Mouse (Mus musculus) neural tube, embryonic 10.5 days (tissue): Measurements from ENCODE around the gene Gm49361.
"Not testable (repeated sequence)": the region's sequence is repeated elsewhere in the genome, so short reads cannot be mapped to it uniquely, and the experiment has no call there.

Experiments used
- DNase-seq: peaks from one replicate; pipeline ENCODE4 v3.0.0-alpha.2; 2017; ENCODE audit warnings: low spot score; ENCODE audit errors: extremely low spot score

The Gm49361 gene

DNA sequence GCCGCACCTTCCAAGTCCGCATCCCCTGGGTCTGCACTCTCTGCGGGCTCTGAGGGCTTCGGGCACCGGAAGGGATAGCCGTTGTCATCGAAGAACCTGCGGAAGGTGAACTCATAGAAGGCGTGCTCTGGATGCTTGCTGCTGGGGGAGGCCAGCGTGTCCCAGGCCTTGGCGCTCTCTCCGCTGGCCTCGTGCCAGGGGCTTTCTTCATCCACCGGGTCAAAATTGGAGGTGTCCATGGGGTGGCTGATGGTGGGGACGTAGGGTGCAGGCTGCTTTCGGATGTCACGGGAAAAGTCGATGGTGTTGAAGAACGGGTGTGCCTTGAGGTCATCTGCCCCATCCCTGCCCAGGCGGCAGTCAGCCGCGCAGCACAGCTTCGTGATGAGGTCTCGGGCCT is 54.6 kb downstream of the Gm49361 start:
- no peak for DNase-seq

- DNase-seq = no peak
Observed at GRCm38 (mm10) chr14:57690681-57691080, 55.2 kb downstream of the Gm49361 start.

GRCm38 (mm10) chr14:57688066-57688465 is 57.8 kb downstream of the Gm49361 start:
- DNase-seq = not testable (repeated sequence)

- DNase-seq = no peak
Observed at GRCm38 (mm10) chr14:57687441-57687840, 58.5 kb downstream of the Gm49361 start.

DNA sequence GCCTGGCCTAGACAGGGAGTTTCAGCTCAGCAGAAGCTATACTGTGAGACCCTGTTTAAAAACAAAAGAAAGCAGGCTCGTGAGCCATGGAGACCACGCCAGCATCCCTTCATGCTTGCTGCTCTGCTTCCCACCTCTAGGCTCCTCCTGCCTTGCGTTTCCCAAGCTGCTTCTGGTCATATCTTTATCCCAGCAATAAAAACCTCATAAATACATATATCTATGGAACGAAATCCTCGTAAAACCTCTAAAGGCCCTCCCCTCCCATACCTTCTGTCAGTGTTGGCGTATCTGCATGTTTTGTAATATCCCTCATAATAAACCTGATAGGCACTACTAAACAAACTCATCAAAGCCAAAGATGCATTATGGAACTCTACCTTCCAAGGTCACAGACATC is 59.3 kb downstream of the Gm49361 start:
- no peak for DNase-seq

GRCm38 (mm10) chr14:57684579-57684978 is 61.3 kb downstream of the Gm49361 start:
- peak; percentile 53 for DNase-seq

DNA sequence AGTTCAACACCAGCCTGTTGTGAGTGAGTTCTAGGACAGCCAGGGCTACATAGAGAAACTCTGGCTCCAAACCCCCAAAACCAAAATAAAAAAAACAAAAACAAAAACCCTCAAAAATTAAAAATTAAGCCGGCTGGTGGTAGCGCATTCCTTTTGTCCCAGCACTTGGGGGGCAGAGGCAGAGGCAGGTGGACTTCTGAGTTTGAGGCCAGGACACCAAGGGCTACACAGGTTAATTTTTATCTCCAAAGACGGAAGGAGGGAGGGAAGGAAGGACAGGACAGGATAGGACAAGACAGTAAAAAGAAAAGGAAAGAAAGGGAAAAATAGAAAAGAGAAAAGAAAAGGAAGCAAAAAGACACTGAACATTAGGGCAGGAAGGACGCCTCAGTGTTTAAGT is 63.2 kb downstream of the Gm49361 start:
- DNase-seq = no peak

- peak; percentile 83 for DNase-seq
Observed at GRCm38 (mm10) chr14:57679958-57680535, 65.9 kb downstream of the Gm49361 start.

DNA sequence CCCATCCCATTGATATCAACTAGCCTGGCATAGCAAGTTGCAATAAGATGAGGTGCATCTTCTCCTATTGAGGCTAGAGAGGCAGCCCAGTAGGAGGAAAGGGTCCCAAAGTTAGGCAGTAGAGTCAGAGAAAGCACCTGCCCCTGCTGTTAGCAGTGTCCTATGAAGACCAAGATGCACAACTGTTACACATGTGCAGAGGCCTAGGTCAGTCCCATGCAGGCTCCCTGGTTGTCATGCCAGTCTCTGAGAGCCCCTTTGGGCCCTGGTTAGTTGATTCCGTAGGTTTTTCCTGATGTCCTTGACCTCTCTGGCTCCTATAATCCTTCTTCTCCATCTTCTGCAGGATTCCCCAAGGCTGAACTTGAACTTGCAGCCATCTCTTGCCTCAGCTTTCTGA is 66.4 kb downstream of the Gm49361 start:
- no peak for DNase-seq

DNA sequence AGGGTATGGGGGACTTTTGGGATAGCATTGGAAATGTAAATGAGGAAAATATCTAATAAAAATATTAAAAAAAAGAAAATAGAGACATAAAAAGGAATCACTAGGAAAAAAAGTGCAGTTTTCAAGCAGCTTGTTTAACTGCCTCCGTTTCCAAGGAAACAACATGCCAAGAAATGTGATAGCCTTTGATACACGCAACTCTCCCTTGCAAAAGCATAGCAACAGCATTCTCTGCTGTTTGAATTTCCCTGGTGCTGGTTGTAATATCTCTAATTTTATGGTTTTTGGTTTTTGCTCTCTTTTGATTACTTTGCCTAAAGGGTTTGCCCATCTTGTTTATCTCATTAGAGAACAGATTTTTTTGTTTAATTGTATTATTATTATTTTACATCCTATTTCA is 70.4 kb downstream of the Gm49361 start:
- no peak for DNase-seq

DNA sequence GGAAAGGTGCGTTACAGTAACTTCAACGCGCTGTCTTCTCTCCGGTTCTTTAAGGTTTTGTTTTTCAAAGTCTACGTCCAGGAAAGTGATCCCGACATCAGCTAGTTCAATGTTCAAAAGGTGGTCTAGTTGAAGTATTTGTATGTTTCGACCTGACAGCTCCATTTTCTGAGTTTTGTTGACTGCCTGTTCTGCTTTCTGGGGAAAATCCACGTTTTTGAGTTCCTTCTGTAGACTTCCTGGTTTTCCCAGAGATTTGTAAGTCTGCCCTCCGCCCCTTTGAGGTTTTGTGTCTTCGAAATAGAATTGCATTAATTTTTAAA is 80.3 kb downstream of the Gm49361 start:
- no peak for DNase-seq

DNA sequence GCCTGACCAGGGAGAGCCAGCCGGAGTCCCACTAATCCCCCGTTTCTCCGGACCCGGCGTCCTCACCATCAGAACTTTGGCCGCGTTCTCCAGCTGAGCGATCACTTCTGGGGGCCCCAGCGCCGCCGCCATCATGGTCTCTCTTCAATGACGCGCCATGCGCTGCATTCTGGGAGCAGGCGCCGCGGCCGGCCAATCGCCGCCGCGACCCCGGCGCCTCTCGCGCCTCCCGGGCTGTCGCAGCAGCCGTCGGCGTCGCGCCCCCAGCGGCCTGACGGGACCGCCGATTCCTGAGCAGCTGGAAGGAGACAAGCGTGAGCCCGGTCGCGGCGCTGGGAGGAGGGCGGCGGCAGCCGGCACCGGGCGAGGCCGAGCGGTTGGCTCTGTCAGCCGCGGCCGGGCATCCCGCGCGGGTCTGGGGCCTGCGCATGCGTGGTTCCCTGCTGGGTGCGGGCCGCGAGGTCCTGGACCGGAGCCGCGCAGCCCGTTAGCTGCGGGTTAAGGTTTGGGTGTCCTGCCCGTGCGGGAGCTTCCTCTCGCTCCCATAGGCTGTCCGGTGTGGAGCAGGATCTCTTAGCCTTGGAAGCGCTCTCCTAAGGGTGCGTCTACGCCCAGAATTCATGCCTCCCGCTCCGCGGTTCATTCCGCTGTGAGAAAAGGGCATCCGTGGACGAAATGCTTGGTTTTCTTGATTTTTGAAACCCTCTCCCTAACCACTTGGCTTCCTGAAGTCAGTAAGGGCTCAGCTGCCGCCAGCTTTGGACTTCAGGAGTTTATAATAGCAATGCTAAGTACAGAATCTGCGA is 80.9 kb downstream of the Gm49361 start, which contains the start of gene Xpo4:
Gene Xpo4, minus strand, starts transcription at position 609 of the 806 bp plus-strand sequence.
- DNase-seq = peak; percentile 89

DNA sequence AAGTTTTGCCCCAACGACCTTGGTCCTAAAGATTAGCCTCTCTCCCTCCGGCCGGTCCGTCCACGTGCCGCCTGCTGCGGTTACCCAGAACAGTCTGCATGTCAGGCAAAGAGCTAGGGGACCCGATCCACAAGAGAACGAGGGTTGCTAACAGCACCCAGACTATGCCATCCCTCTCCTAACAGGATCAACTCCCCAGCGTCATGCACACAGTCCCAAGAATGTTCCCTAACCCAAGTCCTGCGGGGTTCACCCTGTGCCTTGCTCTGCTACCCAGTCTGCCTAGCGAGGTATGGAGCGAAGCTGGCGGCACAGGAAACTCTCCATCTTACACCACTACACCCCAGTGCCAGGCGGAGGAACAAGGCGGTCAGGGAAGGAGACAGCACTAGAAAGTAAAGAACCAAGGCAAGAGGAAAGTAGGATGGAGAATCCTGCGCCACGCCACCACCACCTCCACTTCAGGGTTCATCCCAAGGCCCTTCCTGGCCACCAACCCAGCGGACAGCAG is 81.5 kb downstream of the Gm49361 start:
- DNase-seq = no peak

- DNase-seq = no peak
Observed at GRCm38 (mm10) chr14:57663630-57664029, 82.3 kb downstream of the Gm49361 start.

GRCm38 (mm10) chr14:57658301-57658700 is 87.6 kb downstream of the Gm49361 start:
- no peak for DNase-seq

GRCm38 (mm10) chr14:57657500-57657899 is 88.4 kb downstream of the Gm49361 start:
- no peak for DNase-seq

GRCm38 (mm10) chr14:57656519-57656918 is 89.4 kb downstream of the Gm49361 start:
- not testable (repeated sequence) for DNase-seq

- DNase-seq = no peak
Observed at GRCm38 (mm10) chr14:57649501-57649900, 96.4 kb downstream of the Gm49361 start.

DNA sequence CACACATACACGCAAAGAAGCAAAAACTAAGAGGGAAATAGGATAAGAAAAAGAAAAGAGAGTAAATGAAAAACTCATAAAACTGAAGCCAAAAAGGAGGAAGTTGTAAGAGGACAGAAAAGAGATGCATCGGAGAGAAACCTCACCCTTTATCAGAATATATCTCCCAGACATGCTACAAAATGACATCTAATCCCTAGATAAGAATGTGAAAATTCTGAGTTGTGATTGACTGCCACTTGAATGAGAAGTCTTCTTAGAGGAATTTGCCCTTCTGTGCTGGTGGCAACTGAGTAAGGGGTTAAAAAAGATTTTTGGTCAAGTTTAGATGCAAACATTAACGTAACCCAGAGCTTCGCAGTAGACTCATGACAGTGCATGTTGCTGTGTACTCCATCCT is 99.7 kb downstream of the Gm49361 start:
- DNase-seq = no peak

- no peak for DNase-seq
Observed at GRCm38 (mm10) chr14:57639153-57639552, 106.8 kb downstream of the Gm49361 start.

GRCm38 (mm10) chr14:57634141-57634540 is 111.8 kb downstream of the Gm49361 start:
- DNase-seq = no peak

DNA sequence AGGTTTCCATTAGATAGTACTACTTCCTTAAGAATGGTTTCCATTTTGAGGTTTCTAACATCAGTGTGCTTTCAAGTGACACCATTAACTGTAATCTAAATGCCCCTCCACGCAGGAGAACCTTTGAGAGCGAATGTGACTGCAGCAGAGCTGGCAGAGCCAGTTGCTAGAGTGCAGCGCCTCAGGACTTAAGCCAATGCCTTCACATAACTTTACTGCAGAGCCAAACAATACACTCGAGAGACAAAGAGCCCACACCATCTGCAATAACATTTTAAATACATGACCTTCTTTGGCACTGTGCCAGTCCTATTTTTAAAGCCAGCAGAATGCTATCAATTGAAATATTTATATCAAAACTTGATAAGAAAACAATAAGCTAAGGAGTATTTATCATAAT is 116.3 kb downstream of the Gm49361 start:
- DNase-seq = no peak

- DNase-seq = no peak
Observed at GRCm38 (mm10) chr14:57622934-57623333, 123.0 kb downstream of the Gm49361 start.
